Mouse (Mus musculus) pancreas, adult 10 weeks (tissue): ENCODE results near the gene Slc38a2. TPM values are rescaled to one million over a fixed set of nuclear protein-coding genes. Genes with fewer than 3 reads are reported as not detected.

Experiments
- polyA plus RNA-seq: library from polyadenylated mRNA; stranded (reverse); fragments of 350-450 nt; fragmentation: Illumina TruSeq; extraction: RNeasy Lipid Tissue Mini Kit (QIAGEN cat#74804); gene quantifications from one replicate; pipeline ENCODE4 v1.2.3, GENCODE M21; 2015; ENCODE audit warnings: low read depth, low replicate concordance; ENCODE audit not compliant: insufficient read depth

The Slc38a2 gene
- polyA plus RNA-seq: 28.0 TPM

DNA sequence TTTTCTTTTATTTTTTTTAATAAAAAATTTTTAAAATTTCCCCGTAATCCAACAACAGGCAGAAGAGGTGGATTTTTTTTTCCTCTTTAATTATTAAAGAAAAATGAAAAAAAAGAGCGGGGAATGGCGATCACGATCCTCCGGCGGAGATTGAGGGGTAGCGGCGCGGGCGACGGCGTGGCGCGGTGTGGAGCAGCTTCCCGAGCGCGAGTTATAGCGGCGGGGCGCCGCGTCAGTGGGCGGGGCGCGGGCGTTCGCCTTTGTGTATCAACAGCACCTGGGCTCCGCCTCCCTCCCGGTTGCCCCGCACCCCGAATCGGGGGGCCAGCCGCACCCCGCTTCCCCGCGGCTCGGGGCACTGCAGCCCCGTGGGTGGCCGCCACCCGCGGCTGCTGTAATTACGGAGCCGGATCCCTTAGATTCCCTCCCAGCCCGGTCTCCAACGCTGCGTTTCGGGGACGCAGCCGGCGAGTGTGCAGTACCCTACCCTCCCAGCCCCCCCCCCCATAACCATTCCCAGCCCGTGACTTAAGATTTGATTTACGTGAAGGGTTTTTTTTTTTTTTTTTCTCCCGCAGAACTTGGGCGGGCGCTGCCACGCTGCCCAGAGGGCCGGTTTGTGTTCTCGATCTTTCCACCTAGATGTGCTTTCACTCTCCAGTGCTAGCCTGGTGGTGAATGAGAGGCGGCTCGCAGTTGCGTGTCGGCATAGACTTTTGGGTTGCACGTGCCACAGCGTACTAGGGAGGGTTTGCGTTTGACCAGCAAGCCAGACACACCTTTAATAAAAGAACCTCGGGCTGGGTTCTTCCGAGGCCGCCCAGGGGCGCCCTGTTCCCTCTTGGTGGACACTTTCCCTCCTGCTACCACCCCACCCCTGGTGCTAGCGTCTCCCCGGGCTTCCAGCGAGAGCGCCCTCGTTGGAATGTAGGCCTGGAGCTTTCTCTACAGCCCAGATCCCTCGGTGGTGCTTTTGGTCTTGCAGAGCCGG, at the start of gene Slc38a2:
Gene Slc38a2, minus strand, starts transcription at position 210 of the 991 bp plus-strand sequence.

GRCm38 (mm10) chr15:96642436-96643405, 56.8 kb downstream of the Slc38a2 start, which contains the start of gene Slc38a1:
Gene Slc38a1 (minus strand): TSS chr15:96642913.

Other genes with a start within 250 kb of the Slc38a2 start
- 9.9 TPM for gene Scaf11, start 238.9 kb downstream of the Slc38a2 start, polyA plus RNA-seq
- 0.63 TPM for gene Slc38a1, start 56.8 kb downstream of the Slc38a2 start, polyA plus RNA-seq